Mouse (Mus musculus) cortical plate, adult 2 months (tissue): ENCODE data around the gene Dna2.

ENCODE experiments used
- CTCF ChIP-seq: fragments of 200-500 bp; IDR thresholded peaks from 2 replicates; pipeline ENCODE4 v1.5.1; 2011; ENCODE audit warnings: mild to moderate bottlenecking, control low read depth, low read length; ENCODE audit not compliant: insufficient read depth; ENCODE audit errors: extremely low read depth
- POLR2A ChIP-seq: fragments of 200-500 bp; IDR thresholded peaks from 2 replicates; pipeline ENCODE4 v1.6.1; 2011; ENCODE audit warnings: mild to moderate bottlenecking, low read length, control low read depth; ENCODE audit not compliant: insufficient read depth; ENCODE audit errors: extremely low read depth

DNA sequence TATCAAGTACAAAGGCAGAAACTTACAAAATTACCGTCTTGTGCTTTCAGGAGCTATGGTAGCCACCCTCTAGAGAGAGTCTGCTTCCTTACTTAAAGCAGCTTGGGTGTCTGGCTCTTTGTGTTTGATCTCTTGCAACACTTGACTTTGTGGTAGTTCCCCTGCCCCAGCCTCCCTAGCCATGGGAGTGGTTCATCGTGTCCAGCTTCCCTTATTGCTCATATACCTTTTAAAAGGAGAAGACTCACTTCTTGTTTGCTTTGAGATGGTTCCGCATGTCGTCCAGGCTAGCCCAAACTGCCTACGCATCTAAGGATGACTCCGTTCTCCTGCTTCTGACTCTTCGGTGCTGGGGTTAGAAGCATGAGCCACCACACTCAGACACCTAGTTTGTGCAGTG, 1.7 kb downstream of the Dna2 start:
- TF ChIP-seq POLR2A, result no peak
- TF ChIP-seq CTCF, result no peak
